Mouse (Mus musculus) bone marrow, adult 2 months (tissue): ENCODE measurements around the gene Gpatch8. TPM values are rescaled to one million over a fixed set of nuclear protein-coding genes. Genes with fewer than 3 reads are reported as not detected.

Source experiments
- H3K27ac ChIP-seq: fragments of 200-500 bp; 2 replicates; pipeline ENCODE4 v1.5.1; 2012; ENCODE audit warnings: low read depth, mild to moderate bottlenecking, control low read depth, inconsistent platforms, low read length; ENCODE audit not compliant: control insufficient read depth, poor library complexity, insufficient read depth
- H3K4me1 ChIP-seq: fragments of 200-500 bp; 2 replicates; pipeline ENCODE4 v1.6.1; 2011; ENCODE audit warnings: low read length; ENCODE audit not compliant: control insufficient read depth, insufficient read depth
- H3K4me3 ChIP-seq: fragments of 200-500 bp; replicated peaks from 2 replicates; pipeline ENCODE3; 2011; ENCODE audit warnings: mild to moderate bottlenecking, low read depth, low read length, control low read depth; ENCODE audit not compliant: control insufficient read depth
- CTCF ChIP-seq: fragments of 200-500 bp; IDR thresholded peaks from 2 replicates; pipeline ENCODE4 v1.5.1; 2011; ENCODE audit warnings: low read length, control low read depth; ENCODE audit not compliant: control insufficient read depth, insufficient read depth
- POLR2A ChIP-seq: fragments of 200-500 bp; IDR thresholded peaks from 2 replicates; pipeline ENCODE4 v1.6.1; 2011; ENCODE audit warnings: low read depth, mild to moderate bottlenecking, control low read depth, low read length, borderline replicate concordance; ENCODE audit not compliant: control insufficient read depth
- WGBS: fragments of 180-500 bp; shearing (Covaris S2); methylation state at CpG from one replicate; pipeline ENCODE4 v1.1.7; 2018; 5-methylcytosine and 5-hydroxymethylcytosine counted together
- polyA plus RNA-seq: library from polyadenylated mRNA; stranded (reverse); fragments of >200 nt; gene quantifications from 2 replicates; pipeline ENCODE4 v1.2.4, GENCODE M21; 2011; ENCODE audit warnings: low replicate concordance; ENCODE audit not compliant: missing spikeins, insufficient read depth, insufficient read length

Gpatch8 gene
- polyA plus RNA-seq, 1 experiment, result 17.0 TPM

DNA sequence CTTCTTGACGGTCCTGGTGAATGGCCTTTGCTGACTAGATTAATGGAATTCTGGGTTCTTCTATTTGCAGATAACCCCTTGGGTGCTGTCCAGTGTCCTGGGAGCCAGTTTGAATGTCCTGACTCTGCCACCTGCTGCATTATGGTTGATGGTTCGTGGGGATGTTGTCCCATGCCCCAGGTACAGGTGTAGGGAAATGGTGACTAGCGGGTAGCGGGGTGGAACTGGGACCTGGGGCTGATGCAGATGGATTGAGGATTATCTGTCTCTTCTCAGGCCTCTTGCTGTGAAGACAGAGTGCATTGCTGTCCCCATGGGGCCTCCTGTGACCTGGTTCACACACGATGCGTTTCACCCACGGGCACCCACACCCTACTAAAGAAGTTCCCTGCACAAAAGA, 122.3 kb downstream of the Gpatch8 start:
- peaks cover 10% of the 10 kb centered on the region; the same call in 1 of the 2 replicates for H3K4me1 ChIP-seq
- H3K27ac ChIP-seq, result no peak overlapping the region
- H3K4me3 ChIP-seq, result peak overlapping the region; percentile 3
- WGBS, result 91% methylated on average over 7 of the region's 7 CpGs
- TF ChIP-seq POLR2A (0 out of 2 replicates have a peak, but pooled peaks have one; percentile 11), CTCF (no peak)

- no peak for TF ChIP-seq CTCF
- TF ChIP-seq POLR2A, result no peak
- Histone ChIP-seq H3K27ac (peak overlapping the region; percentile 92), H3K4me3 (peak overlapping the region; percentile 67), H3K4me1 (peaks cover 10% of the 10 kb centered on the region; the same call in 1 of the 2 replicates)
- 51% methylated on average over 6 of the region's 6 CpGs for WGBS
These were observed 123.3 kb downstream of the Gpatch8 start for GRCm38 (mm10) chr11:102432896-102433295.

- TF ChIP-seq CTCF (no peak), POLR2A (peak; percentile 29; the same call in 1 of the 2 replicates)
- Histone ChIP-seq H3K4me3 (peak overlapping the region; percentile 67), H3K27ac (peak overlapping the region; percentile 92), H3K4me1 (peaks cover 10% of the 10 kb centered on the region; the same call in 1 of the 2 replicates)
- WGBS, result 2% methylated on average over 16 of the region's 16 CpGs
These were observed 123.9 kb downstream of the Gpatch8 start for GRCm38 (mm10) chr11:102432115-102432843.

DNA sequence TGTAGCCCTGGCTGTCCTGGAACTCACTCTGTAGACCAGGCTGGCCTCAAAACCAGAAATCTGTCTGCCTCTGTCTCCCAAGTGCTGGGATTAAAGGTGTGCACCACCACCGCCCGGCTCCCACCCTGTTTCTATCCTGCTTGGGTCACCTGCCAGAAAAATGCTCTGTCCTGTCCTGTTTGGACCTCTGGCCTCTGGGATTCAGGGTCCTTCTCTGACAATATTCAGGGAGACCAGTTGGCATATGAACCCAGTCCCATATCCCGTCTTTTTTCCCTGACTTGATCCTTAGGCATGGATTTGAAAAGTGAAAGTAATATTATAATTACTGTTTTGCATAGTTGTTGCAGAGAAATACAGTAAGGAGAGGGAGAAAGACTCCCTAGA, 124.5 kb downstream of the Gpatch8 start:
- H3K27ac ChIP-seq, result peak overlapping the region; percentile 92
- H3K4me3 ChIP-seq, result peak overlapping the region; percentile 42

GRCm38 (mm10) chr11:102431018-102431645, 125.1 kb downstream of the Gpatch8 start:
- Histone ChIP-seq H3K4me3 (peak overlapping the region; percentile 72), H3K27ac (peak overlapping the region; percentile 76), H3K4me1 (peaks cover 10% of the 10 kb centered on the region; the same call in 1 of the 2 replicates)
- no peak for TF ChIP-seq POLR2A
- TF ChIP-seq CTCF, result peak; percentile 78
- WGBS, result 0% methylated on average over 7 of the region's 7 CpGs

More for the DNA sequence above, 124.5 kb downstream of the Gpatch8 start:
- H3K4me1 ChIP-seq, result peaks cover 10% of the 10 kb centered on the region; the same call in 1 of the 2 replicates
- WGBS, result 36% methylated on average over 3 of the region's 3 CpGs
- TF ChIP-seq CTCF (no peak), POLR2A (no peak)

DNA sequence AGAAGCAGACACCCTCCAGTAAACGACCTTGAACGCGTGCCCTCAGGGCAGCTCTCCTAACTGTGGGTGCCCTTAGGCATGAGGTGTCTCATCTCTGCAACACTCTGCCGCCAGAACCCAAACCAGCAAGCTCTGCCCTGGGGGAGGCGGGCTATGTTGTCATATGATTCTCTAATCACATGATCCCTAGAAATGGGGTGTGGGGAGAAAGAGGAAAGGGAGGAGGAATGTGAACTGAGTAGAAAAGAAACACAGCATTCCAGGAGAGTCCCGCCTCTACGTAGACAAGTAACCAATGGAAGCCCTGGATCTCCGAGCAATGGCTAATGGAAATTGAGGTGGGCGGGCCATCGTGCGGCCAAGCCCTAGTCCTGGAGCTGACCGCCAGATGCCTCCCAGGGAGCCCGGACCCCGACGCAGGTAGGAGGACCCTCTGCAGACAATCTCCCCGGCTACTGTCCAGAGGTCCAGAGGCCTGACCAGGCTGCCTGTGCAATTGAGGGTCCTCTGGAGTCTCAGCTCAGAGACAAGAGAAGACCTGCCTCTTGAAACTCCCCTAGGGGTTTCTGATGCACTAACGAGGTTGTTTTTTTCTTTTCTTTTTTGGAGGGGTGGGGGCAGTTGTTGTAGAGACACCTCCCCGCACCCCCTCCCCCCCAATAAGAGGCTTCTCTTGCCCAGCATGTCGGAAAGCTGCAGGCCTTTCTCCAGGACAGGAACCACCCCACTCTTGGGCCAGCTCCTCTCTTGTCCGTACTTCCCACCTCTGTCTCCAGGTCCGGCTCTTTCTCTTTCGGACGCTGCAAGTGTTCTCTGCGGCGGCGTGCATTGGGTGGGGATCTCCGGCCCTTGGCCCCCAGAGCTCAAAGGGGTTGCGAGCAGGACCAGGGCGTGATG, 125.8 kb downstream of the Gpatch8 start, which contains the start of gene Grn:
Gene Grn, plus strand, starts transcription at position 195 of the 897 bp plus-strand sequence.
- Histone ChIP-seq H3K27ac (peak within 1 kb of the TSS; percentile 76), H3K4me1 (peaks cover 10% of the 10 kb centered on the region; the same call in 1 of the 2 replicates), H3K4me3 (peak within 1 kb of the TSS; percentile 72)
- WGBS, result under 1% methylated on average over 29 of the region's 29 CpGs
- TF ChIP-seq POLR2A, result peak; percentile 38; the same call in 1 of the 2 replicates
- no peak for TF ChIP-seq CTCF

- peak overlapping the region; percentile 65 for H3K27ac ChIP-seq
- peaks cover 10% of the 10 kb centered on the region; the same call in 1 of the 2 replicates for H3K4me1 ChIP-seq
- 16% methylated on average over 3 of the region's 3 CpGs for WGBS
- no peak for TF ChIP-seq CTCF
- H3K4me3 ChIP-seq, result peak overlapping the region; percentile 72
These were observed 126.6 kb downstream of the Gpatch8 start for GRCm38 (mm10) chr11:102429551-102429950.

DNA sequence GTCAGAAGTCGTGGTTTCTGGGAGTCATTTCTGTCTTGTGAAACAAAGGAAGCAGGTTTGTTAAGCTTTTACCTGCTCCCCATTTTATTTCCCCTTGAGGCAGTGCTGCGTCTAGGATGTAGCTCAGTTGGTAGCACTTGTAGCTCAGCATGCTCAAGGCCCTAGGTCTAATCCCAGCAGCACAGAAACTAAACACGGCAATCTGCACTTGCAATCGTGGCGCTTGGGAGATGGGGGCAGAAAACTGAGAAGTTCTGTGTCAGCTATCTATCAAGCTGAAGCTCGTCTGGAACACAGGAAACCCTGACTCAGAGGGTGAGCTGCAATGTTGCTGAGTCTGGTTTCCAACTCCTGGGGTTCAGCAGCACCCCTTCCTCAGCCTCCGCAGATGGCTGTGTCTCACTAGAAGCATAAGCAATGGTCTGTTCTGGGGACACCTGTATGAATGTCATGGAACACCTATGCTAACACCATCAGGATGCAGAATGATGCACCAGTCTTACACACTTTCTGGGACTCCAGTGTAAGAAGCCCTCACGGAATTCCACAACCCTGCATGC, 127.1 kb downstream of the Gpatch8 start:
- peak overlapping the region; percentile 57 for H3K4me3 ChIP-seq
- H3K27ac ChIP-seq, result peak overlapping the region; percentile 65
- peaks cover 9% of the 10 kb centered on the region; the same call in 1 of the 2 replicates for H3K4me1 ChIP-seq
- WGBS, result 16% methylated on average over 8 of the region's 8 CpGs
- no peak for TF ChIP-seq POLR2A
- no peak for TF ChIP-seq CTCF

Other genes starting within 250 kb of the Gpatch8 start
- 95.0 and 126 TPM in 2 replicates for gene Ubtf, start 236.7 kb downstream of the Gpatch8 start, polyA plus RNA-seq
- 762 and 950 TPM in 2 replicates for gene Slc4a1, start 190.2 kb downstream of the Gpatch8 start, polyA plus RNA-seq
- gene Rundc3a, start 163.0 kb downstream of the Gpatch8 start, polyA plus RNA-seq, result 2.3 and 3.2 TPM in 2 replicates
- gene Slc25a39, start 148.4 kb downstream of the Gpatch8 start, polyA plus RNA-seq, result 207 and 269 TPM in 2 replicates
- gene Grn, start 126.1 kb downstream of the Gpatch8 start, polyA plus RNA-seq, result 57.7 and 87.0 TPM in 2 replicates
- 0.65 and 2.7 TPM in 2 replicates for gene Fam171a2, start 108.7 kb downstream of the Gpatch8 start, polyA plus RNA-seq
- gene Itga2b, start 86.3 kb downstream of the Gpatch8 start, polyA plus RNA-seq, result 432 and 648 TPM in 2 replicates
- not detected in 2 replicates for gene Gm11627, start 23.1 kb upstream of the Gpatch8 start, polyA plus RNA-seq
- 0.42 TPM in 1 of 2 replicates, not detected in the other for gene Fzd2, start 48.0 kb upstream of the Gpatch8 start, polyA plus RNA-seq
- gene Meioc, start 107.3 kb upstream of the Gpatch8 start, polyA plus RNA-seq, result not detected in 2 replicates
- gene Ccdc43, start 141.4 kb upstream of the Gpatch8 start, polyA plus RNA-seq, result 8.1 and 17.1 TPM in 2 replicates
- 2.9 and 11.8 TPM in 2 replicates for gene Adam11, start 205.0 kb upstream of the Gpatch8 start, polyA plus RNA-seq